Mouse (Mus musculus): ENCODE results near the gene Anks6. TPM values are rescaled to one million over a fixed set of nuclear protein-coding genes. Genes with fewer than 3 reads are reported as not detected.

Gene Anks6
- total and polyA plus RNA-seq, 3 experiments = not detected

GRCm38 (mm10) chr4:47047765-47048164, 9.5 kb downstream of the Anks6 start:
- TF ChIP-seq MAZ (IDR thresholded peaks at IDR 0.05; ENCODE audit: low read depth, low read length) (no peak), CTCF (conservative IDR thresholded peaks at IDR 0.05 in 1 of 2, IDR thresholded peaks at IDR 0.05 in 1 of 2; ENCODE audit: low read depth in 2 of 2, low read length in 2 of 2) (no peak)
- peaks cover 0 to 3% of the 10 kb centered on the region in 2 experiments; a peak in 1 of 4 replicates for H3K4me1 ChIP-seq (ENCODE audit: control insufficient read depth in 1 of 2, insufficient read depth in 2 of 2)
- dilution Hi-C loops (cut with MboI; ENCODE audit: extremely low pct_ligation_motif_present, extremely low pct_unique_long_range_greater_than_20kb, low sequenced_read_pairs) = no loop called here
- H3K4me3 ChIP-seq (replicated peaks in 1 of 3; ENCODE audit: low read depth in 2 of 3, low read length in 2 of 3, poor library complexity in 1 of 3) = no peak overlapping the region
- no peak overlapping the region for H3K4me2 ChIP-seq (ENCODE audit: insufficient read depth, low read depth, poor library complexity, severe bottlenecking)
- DNase-seq (ENCODE audit: extremely low read depth) = no peak
- no peak overlapping the region for H3K27ac ChIP-seq (ENCODE audit: insufficient read depth, low read depth)
- no peaks in the 10 kb centered on the region for H3K79me2 ChIP-seq (replicated peaks; ENCODE audit: control insufficient read depth, extremely low read depth, insufficient read depth, poor library complexity, severe bottlenecking)
- H3K27me3 ChIP-seq (replicated peaks) = peaks cover 64% of the 10 kb centered on the region
- no peaks in the 10 kb centered on the region for H3K36me3 ChIP-seq (replicated peaks in 1 of 2; ENCODE audit: control insufficient read depth in 1 of 2, insufficient read depth in 1 of 2, low read length in 1 of 2)
- no peak overlapping the region for H3K9ac ChIP-seq (ENCODE audit: insufficient read depth, low read depth)
- no peaks in the 10 kb centered on the region for H3K9me3 ChIP-seq (replicated peaks; ENCODE audit: low read length)
- in situ Hi-C loops (cut with MboI; ENCODE audit: low pct_ligation_motif_present, low pct_unique_long_range_greater_than_20kb, low sequenced_read_pairs) = loop anchor here (10.0 kb wide), 1 partner anchor 363 kb away; no protein-coding TSS in a partner anchor

- H3K4me2 ChIP-seq (ENCODE audit: insufficient read depth, low read depth, poor library complexity, severe bottlenecking) = no peak overlapping the region
- dilution Hi-C loops (cut with MboI; ENCODE audit: extremely low pct_ligation_motif_present, extremely low pct_unique_long_range_greater_than_20kb, low sequenced_read_pairs) = no loop called here
- H3K27me3 ChIP-seq (replicated peaks) = peaks cover 61% of the 10 kb centered on the region
- no peak for DNase-seq (ENCODE audit: extremely low read depth)
- H3K4me3 ChIP-seq (replicated peaks in 1 of 3; ENCODE audit: low read depth in 2 of 3, low read length in 2 of 3, poor library complexity in 1 of 3) = no peak overlapping the region
- H3K27ac ChIP-seq (ENCODE audit: insufficient read depth, low read depth) = no peak overlapping the region
- no peak overlapping the region for H3K9ac ChIP-seq (ENCODE audit: insufficient read depth, low read depth)
- peaks cover 0 to 3% of the 10 kb centered on the region in 2 experiments; a peak in 1 of 4 replicates for H3K4me1 ChIP-seq (ENCODE audit: control insufficient read depth in 1 of 2, insufficient read depth in 2 of 2)
- no peaks in the 10 kb centered on the region for H3K79me2 ChIP-seq (replicated peaks; ENCODE audit: control insufficient read depth, extremely low read depth, insufficient read depth, poor library complexity, severe bottlenecking)
- no peaks in the 10 kb centered on the region for H3K9me3 ChIP-seq (replicated peaks; ENCODE audit: low read length)
- H3K36me3 ChIP-seq (replicated peaks in 1 of 2; ENCODE audit: control insufficient read depth in 1 of 2, insufficient read depth in 1 of 2, low read length in 1 of 2) = no peaks in the 10 kb centered on the region
- TF ChIP-seq CTCF (conservative IDR thresholded peaks at IDR 0.05 in 1 of 2, IDR thresholded peaks at IDR 0.05 in 1 of 2; ENCODE audit: low read depth in 2 of 2, low read length in 2 of 2) = peak in 1 of 2 experiments; percentile 53; a peak in 2 of 4 replicates
- TF ChIP-seq ELF1 (IDR thresholded peaks at IDR 0.05; ENCODE audit: low read depth, low read length) = no peak
- no peak for TF ChIP-seq CHD2 (IDR thresholded peaks at IDR 0.05; ENCODE audit: low read length)
- no peak for TF ChIP-seq JUN (IDR thresholded peaks at IDR 0.05; ENCODE audit: insufficient read depth, low read depth, low read length)
- no peak for TF ChIP-seq IRF4 (IDR thresholded peaks at IDR 0.05; ENCODE audit: low read depth, low read length)
- TF ChIP-seq ZMIZ1 (IDR thresholded peaks at IDR 0.05; ENCODE audit: low read depth, low read length) = no peak
- TF ChIP-seq TCF12 (IDR thresholded peaks at IDR 0.05; ENCODE audit: low read depth, low read length) = no peak
- TF ChIP-seq MYC (IDR thresholded peaks at IDR 0.05; ENCODE audit: low read depth, low read length) = no peak
- TF ChIP-seq TBP (conservative IDR thresholded peaks at IDR 0.05; ENCODE audit: low read depth, low read length) = no peak
- no peak for TF ChIP-seq MAZ (IDR thresholded peaks at IDR 0.05; ENCODE audit: low read depth, low read length)
- TF ChIP-seq BHLHE40 (IDR thresholded peaks at IDR 0.05; ENCODE audit: low read depth, low read length) = no peak
- TF ChIP-seq POLR2A (IDR thresholded peaks at IDR 0.05; ENCODE audit: low read depth, low read length) = no peak
- TF ChIP-seq MAX (IDR thresholded peaks at IDR 0.05; ENCODE audit: low read length) = no peak
- TF ChIP-seq UBTF (IDR thresholded peaks at IDR 0.05; ENCODE audit: low read depth, low read length) = no peak
- no peak for TF ChIP-seq KAT2A (IDR thresholded peaks at IDR 0.05; ENCODE audit: insufficient replicate concordance, low read length)
- TF ChIP-seq CHD1 (IDR thresholded peaks at IDR 0.05; ENCODE audit: low read depth, low read length) = no peak
- peak; percentile 31 for TF ChIP-seq RAD21 (IDR thresholded peaks at IDR 0.05; ENCODE audit: low read depth, low read length)
- in situ Hi-C loops (cut with MboI; ENCODE audit: low pct_ligation_motif_present, low pct_unique_long_range_greater_than_20kb, low sequenced_read_pairs) = loop anchor here (10.0 kb wide), 1 partner anchor 362 kb away; no protein-coding TSS in a partner anchor
Measured at GRCm38 (mm10) chr4:47046974-47047373, 10.3 kb downstream of the Anks6 start.

Measured in CH12.LX (cell line).